Mouse (Mus musculus) embryonic stem cell, embryonic (primary cell): Measurements from ENCODE around the gene Fam193b.
"Not testable (repeated sequence)": the region's sequence is repeated elsewhere in the genome, so short reads cannot be mapped to it uniquely, and the experiment has no call there.

Source experiments
- CTCF ChIA-PET, 4 experiments: fragments of 300-600 bp in 2 of 4; fragments of 350-600 bp in 2 of 4; sonication (Branson Sonifier 250); formaldehyde crosslinking; loops; one replicate each; lab custom pipeline; 2022; ENCODE audit warnings: inconsistent platforms in 2 of 4; lab: Charles Lee
- POLR2A ChIA-PET, 4 experiments: fragments of 300-600 bp in 2 of 4; fragments of 350-600 bp in 2 of 4; sonication (Branson Sonifier 250); formaldehyde crosslinking; loops; one replicate each; lab custom pipeline; 2022; ENCODE audit warnings: antibody characterized with exemption in 4 of 4, inconsistent platforms in 1 of 4; lab: Charles Lee

Fam193b gene

GRCm38 (mm10) chr13:55592512-55593253 is 21.8 kb upstream of the Fam193b start:
- POLR2A ChIA-PET, result interaction anchor here (0.5 to 2.1 kb wide), 52 partner anchors 9 to 947 kb away, joined by 3 to 16 read pairs (median 5); partner anchors contain the start of genes B230219D22Rik (in 3 of the 4), Ddx46 (in 3 of the 4), Caml (in 2 of the 4) and Ddx41 (in 2 of the 4)
- CTCF ChIA-PET, result interaction anchor here in 3 of 4 experiments (0.6 to 1.8 kb wide), 7 partner anchors 9 to 458 kb away, joined by 3 to 9 read pairs (median 3); partner anchors contain the start of genes Ddx46 (in 2 of the 3), Ddx41 (in 1 of the 3) and Pdlim7 (in 1 of the 3)

DNA sequence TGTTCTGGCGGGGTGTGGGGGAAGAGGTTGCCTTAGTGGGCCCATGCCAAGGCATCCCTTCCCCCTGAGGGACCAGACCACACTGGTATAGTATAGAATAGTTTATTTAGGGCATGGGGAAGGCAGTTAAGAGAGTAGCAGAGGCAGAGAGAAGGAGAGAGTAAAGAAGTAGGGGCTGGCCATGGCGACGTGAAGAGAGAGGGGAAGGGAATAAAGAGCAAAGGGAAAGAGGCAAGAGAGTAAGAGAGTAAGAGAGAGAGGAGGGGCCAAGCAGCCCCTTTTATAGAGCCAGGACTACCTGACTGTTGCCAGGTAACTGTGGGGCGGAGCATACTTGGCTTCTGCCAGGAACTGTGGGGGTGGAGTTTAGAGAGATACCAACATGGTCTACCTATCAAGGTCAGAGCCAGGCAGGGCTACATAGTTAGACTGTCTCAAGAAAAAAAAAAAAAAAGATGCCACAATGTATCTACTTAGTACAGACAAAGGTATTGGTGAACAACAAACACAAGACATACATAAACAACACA is 21.1 kb upstream of the Fam193b start:
- POLR2A ChIA-PET, result interaction anchor here in 2 of 4 experiments (0.8 to 1.7 kb wide), 8 partner anchors 9 to 326 kb away, joined by 3 to 8 read pairs (median 3); partner anchors contain the start of genes Ddx41 (in 1 of the 2) and Fam193b (in 1 of the 2)
- CTCF ChIA-PET, result no interaction called here

- ChIA-PET CTCF (no interaction called here), POLR2A (no interaction called here)
These were observed 7.2 kb upstream of the Fam193b start for GRCm38 (mm10) chr13:55578086-55578485.

- POLR2A ChIA-PET, result interaction anchor here in 2 of 4 experiments (0.6 to 1.8 kb wide), 3 partner anchors 46 to 162 kb away, joined by 3 to 4 read pairs (median 3); partner anchors contain the start of genes B230219D22Rik (in 1 of the 2) and Caml (in 1 of the 2)
- CTCF ChIA-PET, result not testable (repeated sequence)
These were observed 6.0 kb upstream of the Fam193b start for GRCm38 (mm10) chr13:55576872-55577271.

DNA sequence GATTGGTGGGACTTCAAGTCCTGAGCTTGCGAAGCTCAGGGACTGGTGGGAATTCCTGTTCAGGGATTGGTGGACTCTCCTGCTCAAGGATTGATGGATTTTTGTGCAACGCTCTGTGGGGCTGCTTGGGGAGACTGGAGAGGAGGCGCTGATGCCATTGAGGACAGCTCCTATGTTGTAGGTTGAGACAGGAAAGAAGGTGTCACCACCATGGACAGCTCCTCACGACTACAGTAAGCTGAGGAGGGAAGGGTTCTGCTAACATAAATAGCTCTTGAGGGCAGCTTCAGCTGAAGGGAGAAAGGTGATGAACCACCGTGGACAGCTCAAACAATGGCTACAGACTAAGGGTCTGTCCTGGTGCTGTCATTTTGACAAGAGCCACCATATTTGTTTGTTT is 5.0 kb upstream of the Fam193b start:
- CTCF ChIA-PET, result interaction anchor here (0.5 to 1.2 kb wide), 8 partner anchors 31 to 181 kb away, joined by 3 to 9 read pairs (median 3); partner anchors contain the start of gene Ddx46 (in 1 of the 4)
- POLR2A ChIA-PET, result interaction anchor here (0.6 to 1.8 kb wide), 18 partner anchors 9 to 423 kb away, joined by 3 to 7 read pairs (median 4); partner anchors contain the start of genes B230219D22Rik (in 2 of the 4), Caml (in 2 of the 4), B4galt7 (in 1 of the 4) and Ddx46 (in 1 of the 4)

GRCm38 (mm10) chr13:55574321-55574720 is 3.4 kb upstream of the Fam193b start:
- ChIA-PET CTCF (no interaction called here), POLR2A (interaction anchor here in 1 of 4 experiments (1.0 to 1.4 kb wide), 2 partner anchors 17 to 26 kb away, joined by 3 to 5 read pairs; no protein-coding TSS in a partner anchor)

DNA sequence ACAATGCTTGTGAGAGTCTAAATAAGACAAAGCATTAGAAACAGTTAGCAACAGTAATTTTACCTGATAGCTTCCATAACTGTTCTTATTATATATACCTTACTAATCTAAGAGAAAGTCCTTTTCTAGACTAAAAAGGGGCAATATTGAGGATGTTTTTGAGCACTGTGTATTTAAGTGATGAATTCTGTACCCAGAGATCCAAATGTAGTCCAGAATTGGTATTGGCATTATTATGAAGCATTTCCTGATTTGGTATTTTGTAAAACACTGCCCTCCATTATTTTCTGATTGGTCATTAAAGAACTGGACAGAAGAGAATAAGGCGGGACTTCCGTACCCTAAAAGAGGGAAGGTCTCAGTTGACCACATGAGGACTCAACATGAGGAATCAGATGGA is 2.5 kb upstream of the Fam193b start, which contains the start of gene Tmed9:
Gene Tmed9 (plus strand): TSS at position 301 of the 400 bp plus-strand sequence.
- POLR2A ChIA-PET, result interaction anchor here in 3 of 4 experiments (0.8 to 1.3 kb wide), 7 partner anchors 10 to 468 kb away, joined by 3 to 5 read pairs (median 4); partner anchors contain the start of genes B4galt7 (in 1 of the 3) and Zfp346 (in 1 of the 3)

GRCm38 (mm10) chr13:55571977-55572376 is 1.1 kb upstream of the Fam193b start:
- CTCF ChIA-PET, result interaction anchor here in 2 of 4 experiments (0.6 to 0.7 kb wide), 4 partner anchors 8 to 251 kb away, joined by 3 to 6 read pairs (median 4); partner anchors contain the start of gene Prelid1 (in 1 of the 2)
- POLR2A ChIA-PET, result interaction anchor here in 3 of 4 experiments (0.7 to 1.9 kb wide), 11 partner anchors 9 to 467 kb away, joined by 3 to 7 read pairs (median 3); partner anchors contain the start of gene Zfp346 (in 1 of the 3)

More for the DNA sequence above, 2.5 kb upstream of the Fam193b start, which contains the start of gene Tmed9:
- CTCF ChIA-PET, result interaction anchor here in 1 of 4 experiments (0.6 kb wide), 2 partner anchors 16 to 105 kb away, joined by 6 to 11 read pairs; no protein-coding TSS in a partner anchor

- CTCF ChIA-PET, result interaction anchor here (0.5 to 1.2 kb wide), 5 partner anchors 34 to 706 kb away, joined by 3 to 6 read pairs (median 3); partner anchors contain the start of gene Ddx41 (in 2 of the 4)
These were observed 490 bp downstream of the Fam193b start for GRCm38 (mm10) chr13:55570286-55570973.

GRCm38 (mm10) chr13:55569726-55570285 is 1.1 kb downstream of the Fam193b start:
- ChIA-PET CTCF (interaction anchor here (0.6 to 1.2 kb wide), 4 partner anchors 33 to 258 kb away, joined by 3 to 6 read pairs (median 4); partner anchors contain the start of gene Ddx41 (in 2 of the 4)), POLR2A (interaction anchor here in 3 of 4 experiments (0.6 to 2.0 kb wide), 22 partner anchors 8 to 374 kb away, joined by 3 to 14 read pairs (median 4); partner anchors contain the start of genes Caml (in 2 of the 3), B4galt7 (in 1 of the 3), Ddx41 (in 1 of the 3) and Grk6 (in 1 of the 3))

More at GRCm38 (mm10) chr13:55570286-55570973, 490 bp downstream of the Fam193b start:
- POLR2A ChIA-PET, result interaction anchor here in 3 of 4 experiments (0.6 to 2.0 kb wide), 26 partner anchors 9 to 374 kb away, joined by 3 to 14 read pairs (median 4); partner anchors contain the start of genes Caml (in 2 of the 3), B230219D22Rik (in 1 of the 3), B4galt7 (in 1 of the 3) and Ddx41 (in 1 of the 3)

- POLR2A ChIA-PET, result interaction anchor here in 2 of 4 experiments (1.0 to 2.4 kb wide), 4 partner anchors 19 to 25 kb away, joined by 3 to 7 read pairs (median 4); no protein-coding TSS in a partner anchor
- CTCF ChIA-PET, result interaction anchor here in 2 of 4 experiments (0.5 to 0.6 kb wide), 2 partner anchors 218 to 921 kb away, joined by 3 to 5 read pairs; no protein-coding TSS in a partner anchor
These were observed 2.4 kb downstream of the Fam193b start for GRCm38 (mm10) chr13:55568524-55568923.

- ChIA-PET CTCF (interaction anchor here in 1 of 4 experiments (0.6 kb wide), 1 partner anchor 539 kb away, joined by 3 read pairs; no protein-coding TSS in a partner anchor), POLR2A (interaction anchor here in 2 of 4 experiments (1.0 to 2.4 kb wide), 5 partner anchors 19 to 45 kb away, joined by 3 to 7 read pairs (median 3); no protein-coding TSS in a partner anchor)
These were observed 3.0 kb downstream of the Fam193b start for GRCm38 (mm10) chr13:55567949-55568348.

GRCm38 (mm10) chr13:55567001-55567400 is 3.9 kb downstream of the Fam193b start:
- CTCF ChIA-PET, result no interaction called here

DNA sequence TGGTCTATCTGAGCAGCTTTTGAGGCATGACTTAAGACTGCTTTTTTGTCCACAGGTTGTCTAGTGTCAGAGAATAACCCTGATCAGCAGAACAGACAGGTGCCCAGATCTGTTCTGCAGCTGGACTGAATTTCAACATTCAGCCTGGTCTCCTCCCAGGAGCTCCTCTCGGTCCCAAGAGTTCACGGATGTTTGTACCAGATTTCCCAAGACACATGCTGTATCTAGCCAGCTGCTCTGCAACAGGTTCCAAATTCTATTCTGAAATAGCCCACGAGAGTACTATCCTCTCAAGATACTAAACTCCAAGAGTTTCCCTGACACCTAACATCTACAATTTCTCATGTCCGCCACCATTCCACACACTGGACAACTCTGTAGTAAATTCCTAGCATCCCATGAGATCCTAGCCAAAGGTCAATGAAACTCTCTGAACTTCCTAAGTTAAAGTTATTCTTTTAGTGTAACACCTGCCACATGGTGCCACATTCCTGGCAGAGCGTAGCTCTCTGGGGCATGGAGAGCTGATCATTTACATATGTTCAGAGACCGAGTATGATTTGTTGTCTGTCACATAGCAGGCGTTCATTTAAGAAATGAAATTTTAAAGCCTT is 7.5 kb downstream of the Fam193b start:
- ChIA-PET CTCF (interaction anchor here in 1 of 4 experiments (0.6 kb wide), 1 partner anchor 9 kb away, joined by 3 read pairs; no protein-coding TSS in a partner anchor), POLR2A (interaction anchor here in 2 of 4 experiments (1.1 to 1.6 kb wide), 6 partner anchors 9 to 36 kb away, joined by 3 to 4 read pairs (median 3); partner anchors contain the start of gene B4galt7 (in 1 of the 2))

More at GRCm38 (mm10) chr13:55567001-55567400, 3.9 kb downstream of the Fam193b start:
- POLR2A ChIA-PET, result interaction anchor here in 2 of 4 experiments (1.1 to 2.4 kb wide), 5 partner anchors 9 to 44 kb away, joined by 3 to 7 read pairs (median 5); partner anchors contain the start of gene Ddx41 (in 1 of the 2)

- ChIA-PET POLR2A (interaction anchor here in 2 of 4 experiments (0.7 to 0.9 kb wide), 3 partner anchors 9 to 453 kb away, joined by 3 read pairs; partner anchors contain the start of gene Tmed9 (in 1 of the 2)), CTCF (interaction anchor here in 3 of 4 experiments (0.6 kb wide), 3 partner anchors 15 to 106 kb away, joined by 3 to 11 read pairs (median 3); no protein-coding TSS in a partner anchor)
These were observed 13.4 kb downstream of the Fam193b start for GRCm38 (mm10) chr13:55557499-55557898.
